Mouse (Mus musculus): ENCODE measurements around the gene Lgi4. TPM values are rescaled to one million over a fixed set of nuclear protein-coding genes. Genes with fewer than 3 reads are reported as not detected.

Gene Lgi4
- polyA plus RNA-seq, 1 experiment from 2014 or later, result 0.20 TPM

GRCm38 (mm10) chr7:31063074-31063560, 4.0 kb downstream of the Lgi4 start:
- Histone ChIP-seq H3K4me1 (peaks cover 3% of the 10 kb centered on the region; the same call in 1 of the 2 replicates), H3K27me3 (no peaks in the 10 kb centered on the region), H3K9ac (replicated peaks) (no peak overlapping the region), H3K36me3 (no peaks in the 10 kb centered on the region), H3K9me3 (no peaks in the 10 kb centered on the region), H3K4me3 (no peak overlapping the region), H3K4me2 (replicated peaks) (no peak overlapping the region), H3K27ac (replicated peaks) (no peak overlapping the region)
- WGBS, result 88% methylated on average over 12 of the region's 12 CpGs
- no peak for ATAC-seq (replicated peaks)

GRCm38 (mm10) chr7:31067836-31068235, 8.7 kb downstream of the Lgi4 start:
- Histone ChIP-seq H3K4me1 (0 out of 2 replicates have a peak, but pooled peaks cover 6% of the 10 kb centered on the region), H3K36me3 (no peaks in the 10 kb centered on the region), H3K4me3 (no peak overlapping the region), H3K9me3 (no peaks in the 10 kb centered on the region), H3K4me2 (replicated peaks) (no peak overlapping the region), H3K27me3 (no peaks in the 10 kb centered on the region), H3K27ac (replicated peaks) (no peak overlapping the region), H3K9ac (replicated peaks) (no peak overlapping the region)
- WGBS, result 39% methylated on average over 5 of the region's 5 CpGs
- ATAC-seq (replicated peaks), result no peak

DNA sequence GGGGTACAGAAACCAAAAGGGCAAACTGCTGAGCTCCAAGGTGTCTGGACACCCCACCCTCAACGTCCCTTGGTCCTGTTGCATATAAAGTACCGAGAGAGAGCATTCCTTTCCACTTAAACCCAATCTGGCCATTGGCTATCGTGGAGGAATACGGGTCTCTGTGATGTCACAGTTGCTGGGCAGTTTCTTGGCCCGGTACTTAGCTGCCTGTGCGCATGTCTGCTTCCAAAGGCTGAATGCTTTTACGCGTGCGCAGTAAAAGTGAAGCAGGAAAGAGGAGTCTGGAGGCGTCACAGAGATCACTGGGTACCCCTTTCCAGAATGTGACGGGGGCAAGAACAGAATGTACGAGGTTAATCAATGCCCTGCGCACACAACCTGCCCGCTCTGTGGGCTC, 10.3 kb downstream of the Lgi4 start:
- no peak overlapping the region for H3K9ac ChIP-seq (replicated peaks)
- no peak overlapping the region for H3K4me3 ChIP-seq
- ATAC-seq (replicated peaks), result no peak
- H3K36me3 ChIP-seq, result no peaks in the 10 kb centered on the region
- H3K9me3 ChIP-seq, result no peaks in the 10 kb centered on the region
- H3K4me2 ChIP-seq (replicated peaks), result no peak overlapping the region
- 0 out of 2 replicates have a peak, but pooled peaks cover 6% of the 10 kb centered on the region for H3K4me1 ChIP-seq
- no peak overlapping the region for H3K27ac ChIP-seq (replicated peaks)
- WGBS, result 88% methylated on average over 14 of the region's 14 CpGs
- no peaks in the 10 kb centered on the region for H3K27me3 ChIP-seq

DNA sequence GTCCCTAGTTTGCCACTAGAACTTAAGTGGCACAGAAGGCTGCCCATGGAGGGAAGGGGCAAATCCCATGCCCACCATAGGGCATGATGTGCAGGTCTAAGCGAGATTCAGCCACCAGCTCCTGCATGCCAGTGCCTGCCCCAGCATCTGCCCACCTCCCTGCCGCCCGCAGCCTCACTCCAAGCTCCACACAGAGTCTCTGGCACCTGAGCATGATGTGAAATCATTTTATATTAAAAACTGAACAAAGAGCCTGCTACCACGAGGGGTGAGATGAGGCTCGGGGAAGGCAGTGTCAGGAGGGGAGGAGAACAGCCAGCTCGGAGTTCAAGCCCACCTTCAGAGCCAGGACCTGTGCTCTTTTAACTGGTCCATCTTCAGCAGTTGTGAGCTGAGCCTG, 11.2 kb downstream of the Lgi4 start:
- Histone ChIP-seq H3K4me2 (replicated peaks) (no peak overlapping the region), H3K4me3 (no peak overlapping the region), H3K9me3 (no peaks in the 10 kb centered on the region), H3K4me1 (0 out of 2 replicates have a peak, but pooled peaks cover 6% of the 10 kb centered on the region), H3K27me3 (no peaks in the 10 kb centered on the region), H3K36me3 (no peaks in the 10 kb centered on the region), H3K27ac (replicated peaks) (no peak overlapping the region), H3K9ac (replicated peaks) (no peak overlapping the region)
- ATAC-seq (replicated peaks), result no peak
- WGBS, result 81% methylated on average over 6 of the region's 6 CpGs

DNA sequence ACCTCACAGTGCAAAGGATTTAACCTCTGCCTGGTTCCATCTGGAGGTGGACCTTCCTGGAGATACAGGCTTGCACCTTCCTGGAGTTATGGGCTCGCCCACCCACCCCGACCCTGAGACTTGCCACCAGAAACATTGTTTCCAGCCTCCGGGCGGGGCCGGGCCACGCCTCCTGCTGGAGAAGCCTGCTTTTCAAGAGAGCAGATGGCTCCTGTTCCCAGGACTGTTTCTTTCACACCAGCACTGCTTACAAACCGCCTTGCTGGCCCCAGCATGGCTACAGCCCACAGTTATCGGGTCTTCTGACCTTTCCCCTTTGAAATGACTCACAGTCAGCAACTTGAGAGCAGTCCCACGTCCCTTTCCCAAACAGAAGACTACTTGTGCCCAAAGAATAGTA, 13.2 kb downstream of the Lgi4 start:
- no peak overlapping the region for H3K4me2 ChIP-seq (replicated peaks)
- ATAC-seq (replicated peaks), result no peak
- 65% methylated on average over 9 of the region's 9 CpGs for WGBS

DNA sequence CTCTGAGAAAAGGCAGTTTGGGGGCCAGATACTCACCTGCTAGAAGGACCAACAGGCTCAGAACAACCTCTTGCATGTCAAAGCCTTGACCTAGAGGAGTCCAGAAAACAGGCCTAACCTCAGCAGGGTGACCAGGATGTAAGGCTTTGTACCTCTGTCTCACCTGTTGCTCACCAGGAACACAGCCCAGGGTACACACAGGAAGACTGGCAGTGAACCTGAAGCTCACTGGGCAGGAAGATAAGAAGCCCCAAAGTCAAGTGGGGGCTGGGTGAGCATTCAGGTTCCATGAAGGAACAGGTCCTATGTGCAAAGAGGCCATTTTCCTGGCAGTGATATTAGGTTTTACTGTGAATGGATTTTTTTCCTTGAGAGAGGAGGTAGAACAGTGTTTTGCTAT, 14.4 kb downstream of the Lgi4 start:
- Histone ChIP-seq H3K36me3 (no peaks in the 10 kb centered on the region), H3K4me3 (no peak overlapping the region), H3K4me2 (replicated peaks) (no peak overlapping the region), H3K9me3 (no peaks in the 10 kb centered on the region), H3K9ac (replicated peaks) (no peak overlapping the region), H3K27ac (replicated peaks) (no peak overlapping the region), H3K4me1 (0 out of 2 replicates have a peak, but pooled peaks cover 6% of the 10 kb centered on the region), H3K27me3 (no peaks in the 10 kb centered on the region)
- ATAC-seq (replicated peaks), result no peak

More for the DNA sequence above, 13.2 kb downstream of the Lgi4 start:
- Histone ChIP-seq H3K9me3 (no peaks in the 10 kb centered on the region), H3K27me3 (no peaks in the 10 kb centered on the region), H3K36me3 (no peaks in the 10 kb centered on the region), H3K9ac (replicated peaks) (no peak overlapping the region), H3K27ac (replicated peaks) (no peak overlapping the region), H3K4me3 (no peak overlapping the region), H3K4me1 (0 out of 2 replicates have a peak, but pooled peaks cover 6% of the 10 kb centered on the region)

GRCm38 (mm10) chr7:31074061-31074712, 15.0 kb downstream of the Lgi4 start:
- H3K9me3 ChIP-seq, result no peaks in the 10 kb centered on the region
- 69% methylated on average over 7 of the region's 7 CpGs for WGBS
- no peaks in the 10 kb centered on the region for H3K36me3 ChIP-seq
- H3K27me3 ChIP-seq, result no peaks in the 10 kb centered on the region
- no peak for ATAC-seq (replicated peaks)
- H3K4me1 ChIP-seq, result 0 out of 2 replicates have a peak, but pooled peaks cover 6% of the 10 kb centered on the region
- no peak overlapping the region for H3K4me3 ChIP-seq
- no peak overlapping the region for H3K4me2 ChIP-seq (replicated peaks)
- H3K27ac ChIP-seq (replicated peaks), result no peak overlapping the region
- H3K9ac ChIP-seq (replicated peaks), result no peak overlapping the region

- WGBS, result 71% methylated on average over 5 of the region's 5 CpGs
- Histone ChIP-seq H3K27me3 (no peaks in the 10 kb centered on the region), H3K9ac (replicated peaks) (no peak overlapping the region), H3K4me1 (0 out of 2 replicates have a peak, but pooled peaks cover 6% of the 10 kb centered on the region), H3K9me3 (no peaks in the 10 kb centered on the region), H3K36me3 (no peaks in the 10 kb centered on the region), H3K4me2 (replicated peaks) (no peak overlapping the region), H3K4me3 (no peak overlapping the region), H3K27ac (replicated peaks) (no peak overlapping the region)
- no peak for ATAC-seq (replicated peaks)
Observed at GRCm38 (mm10) chr7:31074713-31075069, 15.5 kb downstream of the Lgi4 start.

- no peak for ATAC-seq (replicated peaks)
- H3K27me3 ChIP-seq, result no peaks in the 10 kb centered on the region
- no peak within 1 kb of the TSS for H3K27ac ChIP-seq (replicated peaks)
- no peaks in the 10 kb centered on the region for H3K4me1 ChIP-seq
- WGBS, result 68% methylated on average over 5 of the region's 5 CpGs
- no peaks in the 10 kb centered on the region for H3K36me3 ChIP-seq
- H3K9me3 ChIP-seq, result no peaks in the 10 kb centered on the region
- no peak within 1 kb of the TSS for H3K4me3 ChIP-seq
- no peak within 1 kb of the TSS for H3K4me2 ChIP-seq (replicated peaks)
- no peak within 1 kb of the TSS for H3K9ac ChIP-seq (replicated peaks)
Observed at GRCm38 (mm10) chr7:31076492-31076891, 17.4 kb downstream of the Lgi4 start, which contains the start of gene Fxyd3. TSS of gene Fxyd3 (minus strand) at chr7:31076704.

DNA sequence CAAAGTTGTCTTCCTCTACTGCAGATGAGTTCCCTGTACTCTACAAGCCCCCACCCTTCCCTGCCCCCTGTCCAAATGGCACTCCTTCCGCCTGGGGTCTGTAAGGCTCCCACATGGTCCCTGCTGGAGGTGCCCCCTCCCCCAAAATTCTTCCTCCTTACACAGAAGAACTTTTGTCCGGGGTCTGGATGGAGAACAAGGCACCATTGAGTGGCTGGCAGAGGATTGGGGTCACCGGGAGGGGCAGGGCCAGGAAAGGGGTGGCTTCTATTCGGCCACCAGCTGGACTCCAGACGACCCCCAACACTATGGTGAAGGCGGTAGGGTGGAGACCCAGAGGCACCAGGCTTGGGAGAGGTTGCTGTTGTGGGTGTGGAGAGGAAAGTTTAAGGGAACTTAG, 18.3 kb downstream of the Lgi4 start:
- Histone ChIP-seq H3K36me3 (no peaks in the 10 kb centered on the region), H3K9ac (replicated peaks) (no peak overlapping the region), H3K4me3 (no peak overlapping the region), H3K27me3 (no peaks in the 10 kb centered on the region), H3K27ac (replicated peaks) (no peak overlapping the region), H3K4me2 (replicated peaks) (no peak overlapping the region), H3K4me1 (no peaks in the 10 kb centered on the region), H3K9me3 (no peaks in the 10 kb centered on the region)
- WGBS, result 51% methylated on average over 6 of the region's 6 CpGs
- peak; percentile 54; the same call in 1 of the 2 replicates for ATAC-seq (replicated peaks)

DNA sequence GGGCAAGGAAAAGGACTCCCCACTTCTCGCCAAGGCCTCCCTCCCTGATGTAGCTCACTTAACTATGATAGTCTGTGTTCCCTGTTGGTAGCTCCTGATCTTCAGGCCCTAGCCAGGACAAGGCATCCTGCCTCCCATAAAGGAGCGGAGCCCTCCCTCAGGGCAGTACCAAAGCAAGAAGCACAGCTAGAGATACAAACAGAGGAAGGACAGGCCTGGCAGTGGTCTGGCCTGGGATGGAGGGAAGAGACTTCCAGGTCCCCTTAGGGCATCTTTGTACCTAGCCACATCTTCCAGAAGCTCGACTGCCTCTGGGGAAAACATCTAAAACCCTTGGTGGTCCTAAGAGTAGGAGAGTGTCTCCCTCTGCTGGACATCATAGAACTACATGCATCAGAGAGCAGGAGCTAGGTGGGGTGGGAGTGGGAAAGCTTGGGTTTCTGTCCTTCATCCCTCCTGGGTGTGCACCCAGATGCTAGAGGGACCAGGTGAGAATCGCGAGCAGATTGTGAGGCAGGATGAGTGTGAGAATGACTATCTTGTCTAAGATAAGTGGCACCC, 18.8 kb downstream of the Lgi4 start:
- Histone ChIP-seq H3K4me3 (no peak overlapping the region), H3K27me3 (no peaks in the 10 kb centered on the region), H3K9me3 (no peaks in the 10 kb centered on the region), H3K4me2 (replicated peaks) (no peak overlapping the region), H3K4me1 (no peaks in the 10 kb centered on the region), H3K9ac (replicated peaks) (no peak overlapping the region), H3K27ac (replicated peaks) (no peak overlapping the region), H3K36me3 (no peaks in the 10 kb centered on the region)
- peak; percentile 46 for ATAC-seq (replicated peaks)
- 56% methylated on average over 5 of the region's 5 CpGs for whole genome bisulfite sequencing

GRCm38 (mm10) chr7:31079670-31080069, 20.5 kb downstream of the Lgi4 start:
- Histone ChIP-seq H3K36me3 (no peaks in the 10 kb centered on the region), H3K4me1 (no peaks in the 10 kb centered on the region), H3K4me2 (replicated peaks) (no peak overlapping the region), H3K9ac (replicated peaks) (no peak overlapping the region), H3K27ac (replicated peaks) (no peak overlapping the region), H3K27me3 (no peaks in the 10 kb centered on the region), H3K4me3 (no peak overlapping the region), H3K9me3 (no peaks in the 10 kb centered on the region)
- no peak for ATAC-seq (replicated peaks)
- 86% methylated on average over 8 of the region's 8 CpGs for WGBS
